ENCODE assay signal across 9 mouse cellular contexts in genomic region chr6:30336912-30337311, GRCm38 (mm10). TPM values are rescaled to one million over a fixed set of nuclear protein-coding genes. Genes with fewer than 3 reads are reported as not detected.
DNase-seq lines count a peak whose midpoint lies in the region; ATAC-seq and TF ChIP-seq lines count a peak whose summit lies in the region.
"Had no signal": no experiment of that assay in that cellular context is flagged by ENCODE, and none has a peak within 500 bp of the region (broad histone marks: within the 10 kb centered on the region; RNA-seq: fewer than 3 reads in every experiment).

No protein-coding gene starts in this region.

- H3K4me2 ChIP-seq in limb, embryonic 14.5 days (replicated peaks; ENCODE audit: low read depth, low read length, severe bottlenecking), result 0 out of 2 replicates have a peak overlapping the region, but pooled peaks have one; percentile 2

- H3K4me3 ChIP-seq in brown adipose tissue, adult 24 weeks (ENCODE audit: insufficient read depth, low read depth, low read length), result no peak overlapping the region
- no peak overlapping the region for H3K4me3 ChIP-seq in limb, embryonic 14.5 days (replicated peaks; ENCODE audit: low read length)
- H3K4me3 ChIP-seq: left cerebral cortex, adult 2 months had no signal

- no peaks in the 10 kb centered on the region for H3K36me3 ChIP-seq in limb, embryonic 14.5 days (ENCODE audit: control insufficient read depth, insufficient read depth, low read length)

- H3K27me3 ChIP-seq in limb, embryonic 14.5 days (ENCODE audit: control insufficient read depth, insufficient read depth, low read length), result no peaks in the 10 kb centered on the region

- peak; percentile 13 to 28 for DNase-seq in right cerebral cortex, adult 2 months (ENCODE audit: low spot score in 2 of 2)
- DNase-seq in right cerebral cortex, adult 18-20 months, result no peak
- DNase-seq in heart, postnatal 25 days (ENCODE audit: low spot score), result peak; percentile 69
- DNase-seq in limb, embryonic 14.5 days (ENCODE audit: low spot score), result peak; percentile 73
- peak; percentile 60 for DNase-seq in thymus, postnatal 14 days

- H3K27ac ChIP-seq in brown adipose tissue, adult 24 weeks (replicated peaks; ENCODE audit: low read depth, low read length), result peak overlapping the region; percentile 61
- 0 out of 2 replicates have a peak overlapping the region, but pooled peaks have one; percentile 19 for H3K27ac ChIP-seq in limb, embryonic 14.5 days (replicated peaks; ENCODE audit: low read depth, low read length)
- H3K27ac ChIP-seq: left cerebral cortex, adult 2 months had no signal

- H3K9me3 ChIP-seq in limb, embryonic 14.5 days (ENCODE audit: control insufficient read depth, low read length), result no peaks in the 10 kb centered on the region

- 20% methylated on average over 5 of the region's 5 CpGs for WGBS in limb, embryonic 14.5 days

- no peak; the same call in 1 of the 2 replicates for ATAC-seq in limb, embryonic 14.5 days (ENCODE audit: low FRiP score, low read depth)
- peak; percentile 91 for ATAC-seq in monocyte, adult 5-6 weeks (replicated peaks; ENCODE audit: insufficient number of reproducible peaks, low FRiP score, low TSS enrichment, poor library complexity, severe bottlenecking)
- no peak for ATAC-seq in frontal cortex, adult (ENCODE audit: low TSS enrichment)

- no peak for TF ChIP-seq POLR2A in limb, embryonic 14.5 days (IDR thresholded peaks at IDR 0.05; ENCODE audit: borderline replicate concordance, extremely low read depth, insufficient read depth, insufficient read length)

- H3K4me1 ChIP-seq in brown adipose tissue, adult 24 weeks (ENCODE audit: control insufficient read depth, insufficient read depth, insufficient read length, low read length), result no peaks in the 10 kb centered on the region
- no peaks in the 10 kb centered on the region for H3K4me1 ChIP-seq in limb, embryonic 14.5 days (ENCODE audit: control insufficient read depth, insufficient read depth, low read length)

- H3K9ac ChIP-seq in limb, embryonic 14.5 days (ENCODE audit: low read depth, low read length, severe bottlenecking), result no peak overlapping the region

- intact Hi-C loops in heart, postnatal 25 days (cut with DNase I), result loop anchor here (5.0 kb wide), 1 partner anchor 35 kb away; the partner anchor contains the start of gene Ube2h

RNA-seq across cellular contexts. Expression of gene Ube2h, which starts 32.6 kb away (rescaled TPM):
- polyA plus RNA-seq in brown adipose tissue, adult 24 weeks (2012; ENCODE audit: insufficient read depth, insufficient read length, missing spikeins), result 58.7 and 69.2 TPM in 2 replicates
- total RNA-seq in heart, postnatal 25 days (2021), result 10 to 100 TPM; 64.4 to 80.8 TPM
- polyA plus RNA-seq in limb, embryonic 14.5 days (2012; rRNA removed), result 43.0 and 45.7 TPM in 2 replicates
- 50.1 and 55.8 TPM in 2 replicates for polyA plus RNA-seq in limb, embryonic 14.5 days (2014; fragmentation: Nextera tagmentation; extraction: Ambion mirVana)
- 61.3 to 87.8 TPM (median 69.4 TPM) in 3 replicates for total RNA-seq in monocyte, adult 5-6 weeks (2017)

RNA-seq across cellular contexts. Expression of gene Zc3hc1, which starts 53.9 kb away (rescaled TPM):
- 11.5 and 13.2 TPM in 2 replicates for polyA plus RNA-seq in brown adipose tissue, adult 24 weeks (2012; ENCODE audit: insufficient read depth, insufficient read length, missing spikeins)
- total RNA-seq in heart, postnatal 25 days (2021), result 10 to 100 TPM; 15.1 to 16.1 TPM
- polyA plus RNA-seq in limb, embryonic 14.5 days (2012; rRNA removed), result 41.5 and 41.8 TPM in 2 replicates
- 63.4 and 64.6 TPM in 2 replicates for polyA plus RNA-seq in limb, embryonic 14.5 days (2014; fragmentation: Nextera tagmentation; extraction: Ambion mirVana)
- total RNA-seq in monocyte, adult 5-6 weeks (2017), result 19.6 to 33.1 TPM (median 20.4 TPM) in 3 replicates
